Mouse (Mus musculus) heart, embryonic 15.5 days (tissue): ENCODE measurements around the gene Acsl1. TPM values are rescaled to one million over a fixed set of nuclear protein-coding genes. Genes with fewer than 3 reads are reported as not detected.

Source experiments
- ATAC-seq: fragments of 200-750 bp; cut with Nextera tagmentation; replicated peaks from 2 replicates; pipeline ENCODE4 v1.8.0; 2017; ENCODE audit warnings: low read depth, moderate TSS enrichment; ENCODE audit not compliant: insufficient number of reproducible peaks, insufficient read depth, low FRiP score
- H3K27ac ChIP-seq: fragments of 300-500 bp; sonication (generic); 2 replicates; pipeline ENCODE4 v1.5.1; 2015; ENCODE audit warnings: mild to moderate bottlenecking, inconsistent platforms
- H3K27me3 ChIP-seq: fragments of 300-500 bp; sonication (generic); 2 replicates; pipeline ENCODE4 v1.6.1; 2015; ENCODE audit warnings: inconsistent platforms
- H3K36me3 ChIP-seq: fragments of 300-500 bp; sonication (generic); 2 replicates; pipeline ENCODE4 v1.6.1; 2015; ENCODE audit warnings: mild to moderate bottlenecking, inconsistent platforms
- H3K4me1 ChIP-seq: fragments of 300-500 bp; sonication (generic); replicated peaks from 2 replicates; pipeline ENCODE4 v1.6.1; 2015; ENCODE audit warnings: inconsistent platforms
- H3K4me2 ChIP-seq: fragments of 300-500 bp; sonication (generic); 2 replicates; pipeline ENCODE4 v1.6.1; 2015; ENCODE audit warnings: inconsistent platforms, mild to moderate bottlenecking, moderate library complexity
- H3K4me3 ChIP-seq: fragments of 300-500 bp; sonication (generic); 2 replicates; pipeline ENCODE4 v1.5.1; 2015; ENCODE audit warnings: mild to moderate bottlenecking, inconsistent platforms
- H3K9ac ChIP-seq: fragments of 300-500 bp; sonication (generic); 2 replicates; pipeline ENCODE4 v1.6.1; 2015; ENCODE audit warnings: mild to moderate bottlenecking, inconsistent platforms
- H3K9me3 ChIP-seq: fragments of 300-500 bp; sonication (generic); replicated peaks from 2 replicates; pipeline ENCODE4 v1.6.1; 2016; ENCODE audit warnings: inconsistent platforms
- WGBS: fragments of 180-500 bp; shearing (Covaris S2); methylation state at CpG from one replicate; pipeline ENCODE4 v1.1.7; 2015; ENCODE audit warnings: mixed read lengths; 5-methylcytosine and 5-hydroxymethylcytosine counted together
- polyA plus RNA-seq: library from polyadenylated mRNA; unstranded; fragments of >200 nt; fragmentation: Nextera tagmentation; extraction: Ambion mirVana; gene quantifications from 2 replicates; pipeline ENCODE4 v1.2.1, GENCODE M21; 2015

Gene Acsl1
- polyA plus RNA-seq, 1 experiment from 2014 or later = 59.9 TPM

- Histone ChIP-seq H3K27me3 (no peaks in the 10 kb centered on the region), H3K4me1 (peaks cover 7% of the 10 kb centered on the region), H3K9me3 (no peaks in the 10 kb centered on the region), H3K4me2 (no peak overlapping the region), H3K4me3 (no peak overlapping the region), H3K27ac (no peak overlapping the region), H3K9ac (no peak overlapping the region), H3K36me3 (no peaks in the 10 kb centered on the region)
- WGBS = 79% methylated on average over 4 of the region's 4 CpGs
- no peak for ATAC-seq
Measured at GRCm38 (mm10) chr8:46449063-46449462, 21.8 kb upstream of the Acsl1 start.

- Histone ChIP-seq H3K4me3 (no peak overlapping the region), H3K27ac (no peak overlapping the region), H3K9me3 (no peaks in the 10 kb centered on the region), H3K36me3 (no peaks in the 10 kb centered on the region), H3K27me3 (no peaks in the 10 kb centered on the region), H3K9ac (no peak overlapping the region), H3K4me1 (peaks cover 7% of the 10 kb centered on the region), H3K4me2 (no peak overlapping the region)
- WGBS = 49% methylated on average over 8 of the region's 8 CpGs
- no peak for ATAC-seq
Measured at GRCm38 (mm10) chr8:46449723-46450251, 21.1 kb upstream of the Acsl1 start.

- H3K27me3 ChIP-seq = no peaks in the 10 kb centered on the region
- WGBS = 60% methylated on average over 6 of the region's 6 CpGs
- no peak for ATAC-seq
Measured at GRCm38 (mm10) chr8:46458215-46458811, 12.5 kb upstream of the Acsl1 start.

GRCm38 (mm10) chr8:46468400-46468799 is 2.4 kb upstream of the Acsl1 start:
- H3K27ac ChIP-seq = no peak overlapping the region
- peaks cover 14% of the 10 kb centered on the region for H3K4me1 ChIP-seq
- no peak overlapping the region for H3K4me2 ChIP-seq
- no peak for ATAC-seq
- H3K9ac ChIP-seq = no peak overlapping the region
- no peaks in the 10 kb centered on the region for H3K9me3 ChIP-seq
- H3K36me3 ChIP-seq = no peaks in the 10 kb centered on the region
- 68% methylated on average over 2 of the region's 2 CpGs for WGBS
- H3K27me3 ChIP-seq = no peaks in the 10 kb centered on the region
- H3K4me3 ChIP-seq = no peak overlapping the region

More at GRCm38 (mm10) chr8:46458215-46458811, 12.5 kb upstream of the Acsl1 start:
- Histone ChIP-seq H3K27ac (no peak overlapping the region), H3K9me3 (no peaks in the 10 kb centered on the region), H3K4me2 (no peak overlapping the region), H3K36me3 (no peaks in the 10 kb centered on the region), H3K4me1 (no peaks in the 10 kb centered on the region), H3K4me3 (no peak overlapping the region), H3K9ac (no peak overlapping the region)

- H3K27me3 ChIP-seq = no peaks in the 10 kb centered on the region
- no peaks in the 10 kb centered on the region for H3K36me3 ChIP-seq
- ATAC-seq = no peak
- no peaks in the 10 kb centered on the region for H3K9me3 ChIP-seq
- no peak overlapping the region for H3K27ac ChIP-seq
- H3K9ac ChIP-seq = no peak overlapping the region
- no peak overlapping the region for H3K4me2 ChIP-seq
- H3K4me3 ChIP-seq = no peak overlapping the region
- peaks cover 14% of the 10 kb centered on the region for H3K4me1 ChIP-seq
- 92% methylated on average over 8 of the region's 8 CpGs for WGBS
Measured at GRCm38 (mm10) chr8:46469071-46469769, 1.6 kb upstream of the Acsl1 start.

GRCm38 (mm10) chr8:46470091-46470791 is 596 bp upstream of the Acsl1 start:
- H3K9me3 ChIP-seq = no peaks in the 10 kb centered on the region
- no peak overlapping the region for H3K9ac ChIP-seq
- H3K4me1 ChIP-seq = peaks cover 14% of the 10 kb centered on the region
- WGBS = 39% methylated on average over 15 of the region's 15 CpGs
- ATAC-seq = no peak
- H3K4me2 ChIP-seq = peak overlapping the region; percentile 90
- no peaks in the 10 kb centered on the region for H3K36me3 ChIP-seq
- no peaks in the 10 kb centered on the region for H3K27me3 ChIP-seq
- H3K27ac ChIP-seq = peak overlapping the region; percentile 93
- peak overlapping the region; percentile 84 for H3K4me3 ChIP-seq

- peaks cover 14% of the 10 kb centered on the region for H3K4me1 ChIP-seq
- H3K9me3 ChIP-seq = no peaks in the 10 kb centered on the region
- ATAC-seq = no peak
- no peaks in the 10 kb centered on the region for H3K27me3 ChIP-seq
- H3K36me3 ChIP-seq = no peaks in the 10 kb centered on the region
- peak overlapping the region; percentile 90 for H3K4me2 ChIP-seq
- WGBS = 28% methylated on average over 9 of the region's 9 CpGs
- H3K27ac ChIP-seq = peak overlapping the region; percentile 93; the same call in 1 of the 2 replicates
- H3K9ac ChIP-seq = peak overlapping the region; percentile 90
- peak overlapping the region; percentile 84 for H3K4me3 ChIP-seq
Measured at GRCm38 (mm10) chr8:46471926-46472485, 1.2 kb downstream of the Acsl1 start.

GRCm38 (mm10) chr8:46474120-46474519 is 3.3 kb downstream of the Acsl1 start:
- Histone ChIP-seq H3K9ac (no peak overlapping the region), H3K36me3 (no peaks in the 10 kb centered on the region), H3K4me2 (no peak overlapping the region), H3K27ac (no peak overlapping the region), H3K27me3 (no peaks in the 10 kb centered on the region), H3K9me3 (no peaks in the 10 kb centered on the region), H3K4me1 (peaks cover 25% of the 10 kb centered on the region), H3K4me3 (no peak overlapping the region)
- ATAC-seq = no peak
- WGBS = 92% methylated on average over 3 of the region's 3 CpGs

GRCm38 (mm10) chr8:46474634-46475033 is 3.8 kb downstream of the Acsl1 start:
- no peak overlapping the region for H3K4me2 ChIP-seq
- peaks cover 29% of the 10 kb centered on the region for H3K4me1 ChIP-seq
- H3K27me3 ChIP-seq = no peaks in the 10 kb centered on the region
- no peak for ATAC-seq
- H3K4me3 ChIP-seq = no peak overlapping the region
- no peak overlapping the region for H3K27ac ChIP-seq
- H3K9ac ChIP-seq = no peak overlapping the region
- H3K9me3 ChIP-seq = no peaks in the 10 kb centered on the region
- 81% methylated on average over 6 of the region's 6 CpGs for WGBS
- no peaks in the 10 kb centered on the region for H3K36me3 ChIP-seq

- H3K9ac ChIP-seq = no peak overlapping the region
- no peak for ATAC-seq
- 87% methylated on average over 11 of the region's 11 CpGs for WGBS
Measured at GRCm38 (mm10) chr8:46475404-46475803, 4.6 kb downstream of the Acsl1 start.

GRCm38 (mm10) chr8:46475942-46476341 is 5.1 kb downstream of the Acsl1 start:
- ATAC-seq = no peak
- Histone ChIP-seq H3K4me1 (peaks cover 38% of the 10 kb centered on the region), H3K9me3 (no peaks in the 10 kb centered on the region), H3K27me3 (no peaks in the 10 kb centered on the region), H3K9ac (no peak overlapping the region), H3K4me2 (no peak overlapping the region), H3K4me3 (no peak overlapping the region), H3K27ac (no peak overlapping the region), H3K36me3 (no peaks in the 10 kb centered on the region)
- WGBS = 90% methylated on average over 3 of the region's 3 CpGs

More at GRCm38 (mm10) chr8:46475404-46475803, 4.6 kb downstream of the Acsl1 start:
- Histone ChIP-seq H3K36me3 (no peaks in the 10 kb centered on the region), H3K4me1 (peaks cover 36% of the 10 kb centered on the region), H3K27me3 (no peaks in the 10 kb centered on the region), H3K9me3 (no peaks in the 10 kb centered on the region), H3K27ac (no peak overlapping the region), H3K4me2 (no peak overlapping the region), H3K4me3 (no peak overlapping the region)
